Mouse (Mus musculus): Measurements from ENCODE around the gene Ifi209.
A peak's percentile ranks its signal among the peaks of the same experiment; 100 is the strongest.
"Not testable (repeated sequence)": the region's sequence is repeated elsewhere in the genome, so short reads cannot be mapped to it uniquely, and the experiment has no call there.

Gene Ifi209

DNA sequence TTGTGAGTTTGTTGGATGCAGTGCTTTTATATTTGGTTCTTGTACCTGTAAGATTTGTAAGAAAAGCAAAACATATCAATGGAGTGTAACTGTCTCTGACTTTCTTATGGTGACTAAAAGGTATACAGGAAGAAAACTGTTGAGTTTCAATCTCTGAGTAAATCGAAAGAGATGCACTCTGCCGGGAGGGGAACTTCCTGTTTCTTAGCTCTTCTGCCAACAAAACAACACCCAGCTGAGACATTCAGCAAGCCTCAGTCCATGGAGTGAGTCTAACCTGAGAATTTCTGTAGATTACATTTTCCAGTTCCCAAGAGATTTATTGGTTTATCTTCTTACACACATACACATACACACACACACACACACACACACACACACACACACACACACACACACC, at the start of gene Ifi209:
Gene Ifi209, plus strand, starts transcription at position 296 of the 400 bp plus-strand sequence.
- not testable (repeated sequence) for DNase-seq

- not testable (repeated sequence) for DNase-seq
These were observed 41.0 kb upstream of the Ifi209 start for GRCm38 (mm10) chr1:173589698-173590097.

DNA sequence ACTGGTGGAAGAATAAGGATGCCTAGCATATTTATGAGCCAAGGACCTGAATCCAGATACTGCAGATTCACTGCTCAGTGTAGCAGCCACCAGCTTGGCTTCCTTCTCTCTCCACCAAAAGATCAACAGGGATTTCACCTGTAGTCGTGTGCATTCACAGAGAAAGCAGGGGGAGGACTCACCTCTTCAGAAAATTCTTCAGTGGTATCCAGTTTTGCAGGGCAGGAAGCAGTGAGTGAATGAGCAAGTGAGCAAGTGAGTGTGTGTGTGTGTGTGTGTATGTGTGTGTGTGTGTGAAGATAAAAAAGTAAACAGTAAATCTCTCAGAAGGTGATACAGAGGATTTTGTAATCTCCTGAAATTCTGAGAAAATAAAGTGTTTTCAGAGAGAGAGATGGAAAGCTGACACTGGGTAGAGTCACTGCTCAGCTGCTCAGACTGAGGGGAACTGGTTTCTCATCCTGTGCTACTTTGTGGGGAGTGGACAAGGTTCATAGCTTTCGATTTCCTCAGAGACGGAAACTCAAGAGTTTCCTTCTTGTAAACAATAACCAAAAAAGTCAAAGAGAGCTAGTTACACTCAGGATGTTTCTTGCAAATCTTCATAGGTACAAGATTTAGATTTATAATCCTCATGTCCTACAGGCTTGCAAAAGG, 31.8 kb upstream of the Ifi209 start, which contains the start of gene Ifi213:
Gene Ifi213, minus strand, starts transcription at position 437 of the 657 bp plus-strand sequence.
- not testable (repeated sequence) for DNase-seq

GRCm38 (mm10) chr1:173610291-173610690, 20.4 kb upstream of the Ifi209 start:
- DNase-seq, result peak in 1 of 2 experiments; percentile 12

DNA sequence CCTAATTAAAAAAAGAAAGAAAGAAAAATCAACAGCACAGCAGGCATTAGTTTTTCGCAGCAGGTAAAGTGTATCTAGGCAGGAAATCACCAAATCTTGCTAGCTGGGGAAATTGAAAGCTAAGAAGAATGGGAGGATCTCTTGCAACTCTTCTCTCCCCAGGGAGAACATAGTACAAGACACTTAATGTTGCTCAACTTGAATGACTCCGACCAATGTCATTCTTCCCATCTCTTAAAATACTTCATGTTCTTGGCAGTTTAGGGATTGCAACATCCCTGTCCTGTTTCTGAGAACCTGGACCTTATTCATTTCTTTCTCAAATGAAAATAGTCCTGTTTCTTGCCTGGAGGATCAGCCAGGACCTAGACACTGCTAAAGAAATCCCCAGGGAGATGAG, 8.5 kb upstream of the Ifi209 start:
- DNase-seq, result not testable (repeated sequence)

GRCm38 (mm10) chr1:173624052-173624451, 6.7 kb upstream of the Ifi209 start:
- DNase-seq, result no peak

- DNase-seq, result no peak
These were observed 4.0 kb upstream of the Ifi209 start for GRCm38 (mm10) chr1:173626686-173627085.

GRCm38 (mm10) chr1:173633969-173634645, 3.4 kb downstream of the Ifi209 start:
- no peak for DNase-seq

DNA sequence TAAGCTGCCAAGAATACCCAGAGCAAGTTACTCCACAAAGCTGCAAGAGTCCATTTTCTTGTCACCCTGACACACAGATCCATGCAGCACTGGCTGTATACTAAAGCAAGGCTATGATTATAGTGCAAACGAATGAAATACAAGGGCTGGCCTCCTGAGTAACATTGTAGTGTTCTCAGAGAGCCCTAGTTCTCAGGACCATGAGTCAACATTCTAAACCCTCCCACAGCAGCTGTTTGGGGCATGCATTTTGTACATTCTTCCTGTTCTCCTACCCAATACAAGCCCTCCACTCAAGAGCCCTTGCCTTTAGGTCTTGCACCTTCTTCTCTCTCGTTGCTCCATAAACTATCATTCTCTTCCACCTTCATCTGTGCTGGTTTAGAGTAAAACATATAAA, 14.7 kb downstream of the Ifi209 start:
- DNase-seq, result no peak

- no peak for DNase-seq
These were observed 27.3 kb downstream of the Ifi209 start for GRCm38 (mm10) chr1:173657973-173658372.

- DNase-seq, result not testable (repeated sequence)
These were observed 42.9 kb downstream of the Ifi209 start, which contains the start of gene Ifi208 for GRCm38 (mm10) chr1:173673458-173674097. TSS of gene Ifi208 (plus strand) at chr1:173673675.

GRCm38 (mm10) chr1:173678605-173679004, 47.9 kb downstream of the Ifi209 start:
- DNase-seq, result not testable (repeated sequence)

GRCm38 (mm10) chr1:173694270-173694669, 63.6 kb downstream of the Ifi209 start:
- no peak for DNase-seq
